Comparison of ENCODE assay signal across 9 mouse cellular contexts in genomic region chrX:153724400-153724799, GRCm38 (mm10). TPM values are rescaled to one million over a fixed set of nuclear protein-coding genes. Genes with fewer than 3 reads are reported as not detected.
A peak's percentile ranks its signal among the peaks of the same experiment; 100 is the strongest.
DNase-seq lines count a peak whose midpoint lies in the region; ATAC-seq lines count a peak whose summit lies in the region.
"Had no signal": no experiment of that assay in that cellular context is flagged by ENCODE, and none has a peak within 500 bp of the region (broad histone marks: within the 10 kb centered on the region; RNA-seq: fewer than 3 reads in every experiment).

No protein-coding gene starts in this region.

- WGBS in embryonic facial prominence, embryonic 13.5 days: 34% methylated on average over 3 of the region's 3 CpGs
- WGBS in limb, embryonic 12.5 days: 27% methylated on average over 3 of the region's 3 CpGs

- peak overlapping the region; percentile 52 for H3K4me3 ChIP-seq in embryonic facial prominence, embryonic 13.5 days
- peak overlapping the region; percentile 48 for H3K4me3 ChIP-seq in limb, embryonic 12.5 days (replicated peaks)

- no peaks in the 10 kb centered on the region for H3K4me1 ChIP-seq in embryonic facial prominence, embryonic 13.5 days
- H3K4me1 ChIP-seq in limb, embryonic 12.5 days (replicated peaks): no peaks in the 10 kb centered on the region

- H3K4me2 ChIP-seq in embryonic facial prominence, embryonic 13.5 days: peak overlapping the region; percentile 59
- peak overlapping the region; percentile 58 for H3K4me2 ChIP-seq in limb, embryonic 12.5 days

- H3K9ac ChIP-seq in embryonic facial prominence, embryonic 13.5 days: peak overlapping the region; percentile 58; the same call in 1 of the 2 replicates
- H3K9ac ChIP-seq in limb, embryonic 12.5 days (replicated peaks): no peak overlapping the region

- peak; percentile 7 for DNase-seq in cerebellum, adult 8-10 months
- DNase-seq in cerebellum, postnatal 36 days: no peak
- DNase-seq in retina, embryonic 14.5 days (ENCODE audit: low spot score): peak; percentile 51
- no peak for DNase-seq in frontal cortex, postnatal 25 days (ENCODE audit: low spot score in 2 of 2)
- no peak for DNase-seq in spleen, postnatal 14 days (ENCODE audit: low spot score in 2 of 2)

- peaks cover 6% of the 10 kb centered on the region; the same call in 1 of the 2 replicates for H3K27me3 ChIP-seq in embryonic facial prominence, embryonic 13.5 days
- H3K27me3 ChIP-seq in limb, embryonic 12.5 days: no peaks in the 10 kb centered on the region; the same call in 1 of the 2 replicates
- H3K27me3 ChIP-seq: CH12.LX had no signal

- ATAC-seq in CD4-positive, CD25-positive, alpha-beta regulatory T cell, adult 4 months: peak; percentile 29
- peak; percentile 43; the same call in 1 of the 2 replicates for ATAC-seq in embryonic facial prominence, embryonic 13.5 days (ENCODE audit: insufficient number of reproducible peaks, insufficient read depth, low FRiP score, low TSS enrichment, low read depth)
- ATAC-seq in limb, embryonic 12.5 days (ENCODE audit: insufficient number of reproducible peaks, insufficient read depth, low FRiP score, low TSS enrichment, low read depth): no peak

- H3K27ac ChIP-seq in embryonic facial prominence, embryonic 13.5 days: 0 out of 2 replicates have a peak overlapping the region, but pooled peaks have one; percentile 33
- peak overlapping the region; percentile 35; the same call in 1 of the 2 replicates for H3K27ac ChIP-seq in limb, embryonic 12.5 days

- no peaks in the 10 kb centered on the region for H3K9me3 ChIP-seq in embryonic facial prominence, embryonic 13.5 days
- H3K9me3 ChIP-seq in limb, embryonic 12.5 days: no peaks in the 10 kb centered on the region

- 0 out of 2 replicates have a peak, but pooled peaks cover 4% of the 10 kb centered on the region for H3K36me3 ChIP-seq in embryonic facial prominence, embryonic 13.5 days
- H3K36me3 ChIP-seq in limb, embryonic 12.5 days: 0 out of 2 replicates have a peak, but pooled peaks cover 3% of the 10 kb centered on the region

RNA-seq across cellular contexts. Expression of gene Nbdy, which starts 1.0 kb away (rescaled TPM):
- polyA plus RNA-seq in CD4-positive, CD25-positive, alpha-beta regulatory T cell, adult 4 months (2017; shearing (Covaris generic)): 10 to 100 TPM; 40.3 to 41.7 TPM
- 133 and 141 TPM in 2 replicates for polyA plus RNA-seq in embryonic facial prominence, embryonic 13.5 days (2015; fragmentation: Nextera tagmentation; extraction: Ambion mirVana)
- polyA plus RNA-seq in limb, embryonic 12.5 days (2016; fragmentation: Nextera tagmentation; extraction: Ambion mirVana): 97.3 and 98.4 TPM in 2 replicates

RNA-seq across cellular contexts. Expression of gene Kctd12b, which starts 28.2 kb away (rescaled TPM):
- polyA plus RNA-seq in CD4-positive, CD25-positive, alpha-beta regulatory T cell, adult 4 months (2017; shearing (Covaris generic)): under 1 TPM; 0.44 to 0.89 TPM
- 10.4 and 11.6 TPM in 2 replicates for polyA plus RNA-seq in embryonic facial prominence, embryonic 13.5 days (2015; fragmentation: Nextera tagmentation; extraction: Ambion mirVana)
- polyA plus RNA-seq in limb, embryonic 12.5 days (2016; fragmentation: Nextera tagmentation; extraction: Ambion mirVana): 5.3 and 6.5 TPM in 2 replicates

Comparison
In these comparisons a context has a peak if more than half of its experiments do, and no peak if none do; other contexts are left out.
1. DNase-seq: peak in cerebellum, adult 8-10 months (single experiment) and retina, embryonic 14.5 days (single experiment); none in cerebellum, postnatal 36 days (0 of 2), frontal cortex, postnatal 25 days (0 of 2) and spleen, postnatal 14 days (0 of 2).